Mouse (Mus musculus) G1E (cell line): ENCODE results near the gene Celf5.

Source experiments
- CTCF ChIP-seq: IDR thresholded peaks from 2 replicates; pipeline ENCODE4 v1.5.1; 2012; ENCODE audit warnings: low read depth, low read length, inconsistent platforms, mixed read lengths
- GATA1 ChIP-seq: IDR thresholded peaks from 2 replicates; pipeline ENCODE4 v1.6.1; 2012; ENCODE audit warnings: borderline replicate concordance, low read length, inconsistent platforms, mixed read lengths

DNA sequence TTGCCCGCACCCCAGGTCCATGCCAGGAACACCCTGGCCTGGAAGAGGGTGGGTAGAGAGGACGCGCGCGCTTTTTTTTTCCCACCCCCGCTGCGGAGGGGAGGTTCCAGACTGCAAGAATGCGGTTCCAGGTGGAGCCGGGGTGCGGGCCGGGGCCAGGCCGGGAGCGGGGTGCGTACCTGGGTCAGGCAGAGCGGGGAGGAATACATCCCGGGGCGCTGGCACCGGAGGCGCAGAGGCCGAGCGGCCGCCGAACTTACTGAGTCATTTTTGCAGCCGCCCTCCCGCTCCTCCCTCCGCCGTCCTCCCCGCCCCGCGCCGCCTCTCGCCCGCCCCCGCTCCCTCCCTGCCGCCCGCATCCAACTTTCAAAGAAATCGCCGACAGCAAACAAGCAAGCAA lies 55.6 kb downstream of the Celf5 start:
- TF ChIP-seq CTCF (no peak), GATA1 (no peak)
